ENCODE assay signal across 8 mouse cellular contexts in the genomic region with DNA sequence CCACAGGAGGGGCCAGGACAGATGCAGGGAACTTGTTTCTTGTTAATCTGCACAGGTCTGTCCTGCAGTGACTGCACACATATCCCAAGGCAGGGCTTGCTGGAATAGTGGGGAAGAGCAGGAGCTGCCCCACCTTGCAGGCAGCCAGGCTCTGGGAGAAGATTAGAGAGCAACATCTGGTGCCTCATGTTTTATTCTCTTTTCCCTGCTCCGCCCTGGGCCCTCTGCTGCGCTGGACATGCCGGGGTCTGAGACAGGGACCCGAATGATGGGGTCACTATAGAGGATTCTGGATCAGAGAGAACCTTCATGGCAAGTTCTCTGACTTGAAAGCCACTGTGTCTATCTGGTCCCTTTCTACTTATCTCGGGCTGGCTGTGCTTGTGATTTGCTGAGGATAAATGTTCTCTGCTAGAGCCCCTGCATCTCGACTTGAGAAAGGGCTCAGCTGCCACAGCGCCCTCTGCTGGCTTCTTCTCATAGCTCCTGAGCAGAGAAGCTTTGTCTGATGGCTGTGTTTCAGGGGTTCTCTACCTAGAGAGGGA.
DNase-seq lines count a peak whose midpoint lies in the region; ATAC-seq lines count a peak whose summit lies in the region.

No protein-coding gene starts in this region.

- H3K4me2 ChIP-seq in hindbrain, embryonic 15.5 days, result no peak overlapping the region

- no peak overlapping the region for H3K27ac ChIP-seq in hindbrain, embryonic 15.5 days (replicated peaks)

- no peak overlapping the region for H3K9ac ChIP-seq in hindbrain, embryonic 15.5 days

- no peaks in the 10 kb centered on the region for H3K36me3 ChIP-seq in hindbrain, embryonic 15.5 days

- no peak overlapping the region for H3K4me3 ChIP-seq in hindbrain, embryonic 15.5 days

- 43% methylated on average over 7 of the region's 7 CpGs for WGBS in hindbrain, embryonic 15.5 days

- peak; percentile 88 for ATAC-seq in frontal cortex, adult (ENCODE audit: low TSS enrichment)
- ATAC-seq in hindbrain, embryonic 15.5 days (ENCODE audit: low FRiP score, low read depth), result peak; percentile 88

- H3K27me3 ChIP-seq in hindbrain, embryonic 15.5 days, result no peaks in the 10 kb centered on the region

- DNase-seq in WW6 (ENCODE audit: low read depth, low spot score), result peak; percentile 48
- DNase-seq in cerebellum, adult 9-10 months, result peak; percentile 86
- peak; percentile 77 to 82 for DNase-seq in layer of hippocampus, postnatal 14 days (ENCODE audit: low spot score in 2 of 2)
- peak; percentile 66 for DNase-seq in lung, postnatal 36 days
- peak; percentile 82 to 85 for DNase-seq in right cerebral cortex, adult 2 months (ENCODE audit: low spot score in 2 of 2)
- peak; percentile 47 to 83 for DNase-seq in urinary bladder, postnatal 4 days (ENCODE audit: low spot score in 2 of 2)

- H3K4me1 ChIP-seq in hindbrain, embryonic 15.5 days (replicated peaks), result peaks cover 9% of the 10 kb centered on the region

- no peaks in the 10 kb centered on the region for H3K9me3 ChIP-seq in hindbrain, embryonic 15.5 days
